9 mouse cellular contexts compared by ENCODE assay signal in the genomic region with DNA sequence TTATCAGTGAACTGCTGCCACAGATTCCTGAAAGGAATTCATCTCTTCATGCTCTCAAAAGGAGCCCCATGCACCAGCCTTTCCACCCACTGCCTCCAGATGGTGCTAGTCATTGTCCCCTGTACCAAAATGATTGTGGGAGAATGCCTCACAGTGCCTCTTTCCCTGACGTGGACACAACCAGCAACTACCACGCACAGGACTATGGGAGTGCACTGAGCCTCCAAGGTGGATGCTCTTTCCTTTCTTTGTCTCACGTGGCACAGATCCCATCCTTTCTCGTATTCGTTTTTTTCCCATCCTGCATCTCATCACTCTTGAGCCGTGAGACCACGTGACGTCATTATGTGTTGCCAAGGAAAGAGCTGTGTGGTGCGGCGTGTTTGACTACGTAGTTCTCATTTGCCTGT.
DNase-seq lines count a peak whose midpoint lies in the region; ATAC-seq and TF ChIP-seq lines count a peak whose summit lies in the region.
"Had no signal": no experiment of that assay in that cellular context is flagged by ENCODE, and none has a peak within 500 bp of the region (broad histone marks: within the 10 kb centered on the region; RNA-seq: fewer than 3 reads in every experiment).

No protein-coding gene starts in this region.

- H3K4me3 ChIP-seq in cortical plate, adult 2 months (ENCODE audit: insufficient read depth, low read length): no peak overlapping the region
- H3K4me3 ChIP-seq in heart, adult 2 months: no peak overlapping the region
- H3K4me3 ChIP-seq in kidney, embryonic 16.5 days (ENCODE audit: low read length): no peak overlapping the region
- peak overlapping the region; percentile 13 for H3K4me3 ChIP-seq in lung, adult 2 months (replicated peaks; ENCODE audit: extremely low read depth, low read depth, low read length)
- H3K4me3 ChIP-seq: erythroblast, embryonic 14.5 days had no signal

- intact Hi-C loops in heart, adult 2 months (cut with DNase I): loop anchor here (5.0 kb wide), 1 partner anchor 136 kb away; a partner anchor contains a TSS

- 48% methylated on average over 11 of the region's 11 CpGs for WGBS in heart, adult 2 months
- 64% methylated on average over 11 of the region's 11 CpGs for WGBS in kidney, embryonic 16.5 days
- WGBS in lung, adult 2 months: 56% methylated on average over 11 of the region's 11 CpGs

- peaks cover 2% of the 10 kb centered on the region; the same call in 1 of the 2 replicates for H3K4me1 ChIP-seq in cortical plate, adult 2 months (ENCODE audit: control insufficient read depth, insufficient read depth, low read length)
- H3K4me1 ChIP-seq in heart, adult 2 months (ENCODE audit: control insufficient read depth, insufficient read depth, low read length): no peaks in the 10 kb centered on the region
- no peaks in the 10 kb centered on the region for H3K4me1 ChIP-seq in kidney, embryonic 16.5 days (ENCODE audit: insufficient read depth, low read length)
- no peaks in the 10 kb centered on the region for H3K4me1 ChIP-seq in lung, adult 2 months (ENCODE audit: control insufficient read depth, insufficient read depth, low read length)

- no peak for TF ChIP-seq EP300 in heart, adult 2 months (IDR thresholded peaks at IDR 0.05; ENCODE audit: insufficient read depth, low read depth, low read length)

- no peaks in the 10 kb centered on the region for H3K79me2 ChIP-seq in heart, adult 2 months (replicated peaks; ENCODE audit: control insufficient read depth, insufficient read depth, low read length)

- H3K36me3 ChIP-seq in heart, adult 2 months (ENCODE audit: control insufficient read depth, insufficient read depth, low read length): no peaks in the 10 kb centered on the region
- H3K36me3 ChIP-seq in kidney, embryonic 16.5 days (ENCODE audit: insufficient read depth, low read length): peaks cover 17% of the 10 kb centered on the region

- peak; percentile 23 for DNase-seq in urinary bladder, postnatal 25 days (ENCODE audit: low spot score)
- no peak for DNase-seq in urinary bladder, postnatal 10 days (ENCODE audit: low spot score)
- peak; percentile 32 to 46 for DNase-seq in heart, adult 2 months
- peak; percentile 27 for DNase-seq in lung, adult 2 months
- peak; percentile 80 to 83 for DNase-seq in right cerebral cortex, adult 2 months (ENCODE audit: low spot score in 2 of 2)

- no peaks in the 10 kb centered on the region for H3K9me3 ChIP-seq in kidney, embryonic 16.5 days (ENCODE audit: low read length)

- no peak overlapping the region for H3K9ac ChIP-seq in heart, adult 2 months (ENCODE audit: low read depth, low read length)
- no peak overlapping the region for H3K9ac ChIP-seq in kidney, embryonic 16.5 days (replicated peaks; ENCODE audit: low read length)

- H3K4me2 ChIP-seq in kidney, embryonic 16.5 days (replicated peaks; ENCODE audit: low read depth, low read length): 0 out of 2 replicates have a peak overlapping the region, but pooled peaks have one; percentile 23

- TF ChIP-seq CTCF in cortical plate, adult 2 months (IDR thresholded peaks at IDR 0.05; ENCODE audit: extremely low read depth, insufficient read depth, low read length): peak; percentile 65
- TF ChIP-seq CTCF in heart, adult 2 months (IDR thresholded peaks at IDR 0.05): peak; percentile 76
- TF ChIP-seq CTCF in lung, adult 2 months (IDR thresholded peaks at IDR 0.05; ENCODE audit: insufficient read depth, low read length): peak; percentile 67

- no peak for ATAC-seq in kidney, embryonic 16.5 days (ENCODE audit: low FRiP score, low TSS enrichment)
- ATAC-seq in megakaryocyte, adult 5-6 weeks (ENCODE audit: poor library complexity, severe bottlenecking): no peak

- TF ChIP-seq POLR2A in cortical plate, adult 2 months (IDR thresholded peaks at IDR 0.05; ENCODE audit: extremely low read depth, insufficient read depth, low read length): no peak
- TF ChIP-seq POLR2A in heart, adult 2 months (IDR thresholded peaks at IDR 0.05; ENCODE audit: insufficient read depth, low read depth, low read length): no peak
- TF ChIP-seq POLR2A in lung, adult 2 months (IDR thresholded peaks at IDR 0.05; ENCODE audit: borderline replicate concordance, extremely low read depth, low read depth, low read length): no peak

- H3K27me3 ChIP-seq in heart, adult 2 months (ENCODE audit: control insufficient read depth, insufficient read depth, low read length): no peaks in the 10 kb centered on the region
- no peaks in the 10 kb centered on the region for H3K27me3 ChIP-seq in kidney, embryonic 16.5 days (ENCODE audit: insufficient read depth, low read length)

- H3K27ac ChIP-seq in cortical plate, adult 2 months (ENCODE audit: insufficient read depth, low read length): no peak overlapping the region
- no peak overlapping the region for H3K27ac ChIP-seq in heart, adult 2 months
- H3K27ac ChIP-seq in kidney, embryonic 16.5 days (ENCODE audit: low read length): no peak overlapping the region
